Mouse (Mus musculus) kidney, embryonic 16.5 days (tissue): Measurements from ENCODE around the gene Fam221a. TPM values are rescaled to one million over a fixed set of nuclear protein-coding genes. Genes with fewer than 3 reads are reported as not detected.
"Not testable (repeated sequence)": the region's sequence is repeated elsewhere in the genome, so short reads cannot be mapped to it uniquely, and the experiment has no call there.

ENCODE experiments used
- ATAC-seq: fragments of 200-750 bp; cut with Nextera tagmentation; 2 replicates; pipeline ENCODE4 v1.8.0; 2017; ENCODE audit warnings: moderate TSS enrichment; ENCODE audit not compliant: low FRiP score, low TSS enrichment
- H3K27ac ChIP-seq: fragments of 300-500 bp; sonication (generic); 2 replicates; pipeline ENCODE4 v1.5.1; 2014; ENCODE audit warnings: low read length
- H3K27me3 ChIP-seq: fragments of 300-500 bp; sonication (generic); 2 replicates; pipeline ENCODE4 v1.6.1; 2014; ENCODE audit warnings: low read length, control low read depth, mixed read lengths; ENCODE audit not compliant: insufficient read depth
- H3K36me3 ChIP-seq: fragments of 300-500 bp; sonication (generic); 2 replicates; pipeline ENCODE4 v1.6.1; 2014; ENCODE audit warnings: low read length, control low read depth, mixed read lengths; ENCODE audit not compliant: insufficient read depth
- H3K4me1 ChIP-seq: fragments of 300-500 bp; sonication (generic); 2 replicates; pipeline ENCODE4 v1.6.1; 2014; ENCODE audit warnings: low read length, control low read depth, mixed read lengths; ENCODE audit not compliant: insufficient read depth
- H3K4me2 ChIP-seq: fragments of 300-500 bp; sonication (generic); replicated peaks from 2 replicates; pipeline ENCODE4 v1.6.1; 2014; ENCODE audit warnings: low read depth, low read length
- H3K4me3 ChIP-seq: fragments of 300-500 bp; sonication (generic); 2 replicates; pipeline ENCODE4 v1.5.1; 2014; ENCODE audit warnings: mild to moderate bottlenecking, low read length
- H3K9ac ChIP-seq: fragments of 300-500 bp; sonication (generic); replicated peaks from 2 replicates; pipeline ENCODE4 v1.6.1; 2014; ENCODE audit warnings: low read length
- H3K9me3 ChIP-seq: fragments of 300-500 bp; sonication (generic); 2 replicates; pipeline ENCODE4 v1.6.1; 2016; ENCODE audit warnings: low read length, control low read depth
- WGBS: fragments of 180-500 bp; shearing (Covaris S2); extraction: QIAGEN DNeasy Blood & Tissue Kit; methylation state at CpG from one replicate; pipeline ENCODE4 v1.1.7; 2014; 5-methylcytosine and 5-hydroxymethylcytosine counted together
- polyA plus RNA-seq: library from polyadenylated mRNA; unstranded; fragments of >200 nt; fragmentation: Nextera tagmentation; extraction: Ambion mirVana; gene quantifications from 2 replicates; pipeline ENCODE4 v1.2.1, GENCODE M21; 2015

Fam221a gene
- polyA plus RNA-seq, 1 experiment from 2014 or later = 6.2 TPM

DNA sequence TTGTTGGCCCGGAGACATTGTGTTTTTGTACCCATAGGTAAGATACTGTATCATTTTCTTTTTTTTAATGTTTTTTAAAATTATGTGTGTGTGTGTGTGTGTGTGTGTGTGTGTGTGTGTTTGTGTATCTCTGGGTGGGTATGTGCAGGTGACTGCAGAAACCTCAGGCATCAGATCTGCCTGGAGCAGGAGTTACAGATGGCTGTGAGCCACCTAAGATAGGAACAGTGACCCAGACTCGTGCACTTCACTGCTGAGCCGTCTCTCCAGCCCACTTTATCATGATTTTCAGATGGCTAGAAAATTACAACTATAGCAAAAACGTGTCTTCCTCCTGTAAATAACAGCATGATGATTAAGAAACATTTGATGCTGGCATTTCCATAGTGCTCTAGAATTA lies 5.2 kb downstream of the Fam221a start:
- Histone ChIP-seq H3K4me3 (no peak overlapping the region), H3K9ac (no peak overlapping the region), H3K27ac (no peak overlapping the region), H3K4me2 (no peak overlapping the region), H3K36me3 (no peaks in the 10 kb centered on the region), H3K27me3 (no peaks in the 10 kb centered on the region), H3K9me3 (no peaks in the 10 kb centered on the region), H3K4me1 (peaks cover 7% of the 10 kb centered on the region)
- 80% methylated on average over 4 of the region's 4 CpGs for WGBS
- no peak for ATAC-seq

DNA sequence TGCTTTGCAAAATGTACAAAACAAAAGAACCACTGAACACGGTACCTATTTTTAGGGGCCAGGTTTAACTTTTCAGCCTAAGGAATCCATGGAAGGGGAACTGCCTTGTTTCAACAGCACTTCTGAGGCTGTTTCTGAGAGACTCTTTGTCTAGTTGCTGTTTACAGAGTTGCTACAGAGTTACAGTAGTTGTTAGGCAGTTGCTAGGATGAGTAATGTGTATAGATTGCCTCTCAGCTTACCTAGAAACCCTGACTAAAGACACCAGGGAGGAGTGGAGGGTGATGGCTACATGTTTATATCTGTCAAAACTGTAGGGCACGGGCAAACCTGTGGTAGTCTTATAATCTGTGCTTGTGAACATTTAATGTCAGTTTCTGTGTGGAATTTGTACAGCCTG lies 6.4 kb downstream of the Fam221a start:
- no peak for ATAC-seq
- no peaks in the 10 kb centered on the region for H3K9me3 ChIP-seq
- H3K27me3 ChIP-seq = no peaks in the 10 kb centered on the region
- H3K4me2 ChIP-seq = no peak overlapping the region
- WGBS = 85% methylated on average over 2 of the region's 2 CpGs
- no peaks in the 10 kb centered on the region for H3K36me3 ChIP-seq
- no peak overlapping the region for H3K9ac ChIP-seq
- H3K27ac ChIP-seq = no peak overlapping the region
- no peak overlapping the region for H3K4me3 ChIP-seq
- H3K4me1 ChIP-seq = no peaks in the 10 kb centered on the region

DNA sequence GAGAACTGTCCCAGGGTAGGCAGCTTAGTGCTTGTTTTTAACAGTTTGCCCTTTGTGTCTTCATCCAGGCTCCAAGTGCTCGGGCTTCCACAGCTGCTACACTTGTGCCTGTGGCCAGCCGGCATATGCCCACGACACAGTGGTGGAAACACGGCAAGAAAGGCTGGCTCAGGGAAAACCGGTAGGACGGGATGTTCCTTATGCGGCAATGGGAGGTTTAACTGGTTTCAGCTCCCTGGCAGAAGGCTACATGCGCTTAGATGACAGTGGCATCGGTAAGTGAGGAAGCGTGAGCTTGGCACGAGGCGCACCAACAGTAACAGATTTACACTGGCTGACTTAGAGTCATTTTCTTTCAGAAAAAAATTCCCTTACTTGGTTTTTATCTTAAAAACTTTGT lies 10.8 kb downstream of the Fam221a start:
- no peaks in the 10 kb centered on the region for H3K4me1 ChIP-seq
- no peak overlapping the region for H3K9ac ChIP-seq
- 66% methylated on average over 12 of the region's 12 CpGs for WGBS
- no peak overlapping the region for H3K4me3 ChIP-seq
- no peaks in the 10 kb centered on the region for H3K27me3 ChIP-seq
- no peak overlapping the region for H3K27ac ChIP-seq
- no peaks in the 10 kb centered on the region for H3K36me3 ChIP-seq
- H3K4me2 ChIP-seq = no peak overlapping the region
- no peaks in the 10 kb centered on the region for H3K9me3 ChIP-seq
- ATAC-seq = no peak

DNA sequence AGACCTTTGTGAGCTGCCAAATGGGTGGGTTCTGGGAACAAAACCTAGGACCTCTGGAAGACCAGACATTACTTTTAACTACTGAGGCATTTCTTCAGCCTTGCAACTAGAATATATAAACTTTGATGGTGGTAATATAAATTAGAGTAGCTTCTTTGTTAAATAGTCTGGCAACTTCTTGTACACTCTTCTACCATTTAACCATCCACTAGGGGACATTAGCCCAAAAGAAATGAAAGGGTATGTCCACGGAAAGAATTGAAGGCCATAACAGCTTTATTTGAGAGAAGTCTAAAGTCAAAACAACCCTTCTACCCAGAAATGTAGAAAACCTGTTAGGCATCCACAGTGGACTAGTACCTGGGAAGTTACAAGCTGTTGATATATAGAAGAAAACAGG lies 26.7 kb downstream of the Fam221a start:
- Histone ChIP-seq H3K9me3 (no peaks in the 10 kb centered on the region), H3K4me3 (no peak overlapping the region), H3K27me3 (no peaks in the 10 kb centered on the region), H3K4me1 (no peaks in the 10 kb centered on the region), H3K9ac (no peak overlapping the region), H3K27ac (no peak overlapping the region), H3K36me3 (no peaks in the 10 kb centered on the region), H3K4me2 (no peak overlapping the region)
- whole genome bisulfite sequencing = 73% methylated on average over 1 of the region's 1 CpGs
- ATAC-seq = no peak

DNA sequence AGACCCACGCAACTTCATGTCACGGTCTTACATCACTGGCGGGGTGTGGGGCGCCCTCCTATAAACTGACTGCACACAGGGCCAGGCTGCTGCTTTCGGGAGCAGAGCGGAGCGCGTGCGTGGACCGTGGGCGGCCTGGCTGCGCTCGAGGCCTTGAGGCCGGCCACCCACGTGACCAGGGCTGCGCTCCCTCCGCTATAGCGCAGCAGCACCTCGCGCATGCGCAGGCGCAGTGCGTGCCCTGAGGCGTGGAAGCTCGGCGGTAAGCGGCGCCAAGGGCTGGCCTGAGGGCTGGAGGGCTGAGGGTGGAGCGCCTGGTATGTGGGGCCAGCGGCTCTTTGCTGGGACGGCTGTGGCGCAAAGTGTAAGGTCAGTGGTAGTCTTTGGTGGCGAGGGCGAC lies 27.8 kb downstream of the Fam221a start, which contains the start of gene Stk31:
Gene Stk31 (plus strand): TSS at position 289 of the 400 bp plus-strand sequence.
- ATAC-seq = no peak
- Histone ChIP-seq H3K9me3 (no peaks in the 10 kb centered on the region), H3K36me3 (no peaks in the 10 kb centered on the region), H3K27ac (no peak within 1 kb of the TSS), H3K4me1 (no peaks in the 10 kb centered on the region), H3K9ac (no peak within 1 kb of the TSS), H3K4me2 (no peak within 1 kb of the TSS), H3K4me3 (no peak within 1 kb of the TSS), H3K27me3 (no peaks in the 10 kb centered on the region)
- WGBS = 84% methylated on average over 33 of the region's 34 CpGs

DNA sequence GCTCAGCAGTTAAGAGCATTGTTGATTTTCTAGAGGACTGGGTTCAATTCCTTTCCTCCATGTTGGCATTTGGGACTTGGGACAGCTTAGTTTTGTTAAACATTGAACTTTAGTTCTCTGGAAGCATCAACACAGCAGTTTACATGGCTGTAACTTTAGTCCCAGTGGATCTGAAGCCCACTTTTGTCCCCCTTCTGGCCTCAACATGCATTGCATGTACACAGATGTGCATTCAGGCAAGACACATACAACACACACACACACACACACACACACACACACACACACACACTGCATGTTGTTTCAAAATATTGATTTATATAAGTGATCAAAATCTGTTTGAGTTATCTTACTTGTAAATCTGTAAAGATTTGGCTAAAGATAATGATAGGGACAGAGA lies 29.9 kb downstream of the Fam221a start:
- Histone ChIP-seq H3K27me3 (no peaks in the 10 kb centered on the region), H3K27ac (no peak overlapping the region), H3K9me3 (no peaks in the 10 kb centered on the region), H3K4me3 (no peak overlapping the region), H3K4me1 (no peaks in the 10 kb centered on the region), H3K4me2 (no peak overlapping the region), H3K36me3 (no peaks in the 10 kb centered on the region), H3K9ac (no peak overlapping the region)
- ATAC-seq = no peak

DNA sequence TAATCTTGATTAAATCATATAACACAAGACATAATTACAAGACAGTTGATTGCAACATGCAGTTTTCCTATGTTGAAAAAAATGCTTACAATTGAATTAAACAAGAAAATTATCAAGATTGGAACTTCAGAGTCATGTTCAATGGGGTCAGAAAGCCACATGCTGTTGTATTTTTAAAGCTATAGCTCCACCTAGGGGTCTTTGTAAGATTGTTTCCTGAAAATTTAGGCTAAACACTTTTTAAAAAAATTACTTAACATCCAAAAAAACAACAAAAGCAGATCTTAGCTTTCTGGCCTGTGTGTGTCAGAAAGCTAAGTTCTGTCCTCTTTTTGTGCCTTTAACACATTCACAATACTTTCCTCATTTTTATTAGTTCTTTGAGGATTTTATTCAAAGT lies 30.8 kb downstream of the Fam221a start:
- H3K9me3 ChIP-seq = no peaks in the 10 kb centered on the region

DNA sequence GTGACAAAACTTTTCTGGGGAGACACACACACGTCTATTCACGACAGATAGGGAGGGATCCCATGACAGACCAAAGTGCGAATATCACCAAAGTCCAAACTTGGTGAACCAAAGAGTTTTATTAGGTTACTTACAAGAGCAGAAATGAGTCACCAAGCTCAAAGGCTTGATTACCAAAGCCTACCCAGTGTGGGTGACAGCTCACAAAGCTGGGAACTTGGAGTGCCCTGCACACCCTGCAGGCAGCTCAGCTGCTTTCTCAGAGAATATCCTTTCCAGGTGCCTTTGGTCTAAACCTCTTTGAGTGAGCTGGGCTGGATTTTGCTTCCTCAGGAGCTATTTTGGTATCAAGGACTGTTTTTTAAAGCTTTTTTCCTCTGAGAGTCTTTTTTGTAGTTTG lies 43.3 kb downstream of the Fam221a start:
- Histone ChIP-seq H3K4me3 (no peak overlapping the region), H3K36me3 (no peaks in the 10 kb centered on the region), H3K9ac (no peak overlapping the region), H3K9me3 (no peaks in the 10 kb centered on the region), H3K4me1 (no peaks in the 10 kb centered on the region), H3K4me2 (no peak overlapping the region), H3K27me3 (no peaks in the 10 kb centered on the region), H3K27ac (no peak overlapping the region)
- ATAC-seq = no peak
- 79% methylated on average over 3 of the region's 3 CpGs for WGBS

More for the DNA sequence above, 30.8 kb downstream of the Fam221a start:
- H3K9ac ChIP-seq = no peak overlapping the region
- no peak overlapping the region for H3K27ac ChIP-seq
- no peaks in the 10 kb centered on the region for H3K27me3 ChIP-seq
- ATAC-seq = no peak
- H3K4me2 ChIP-seq = no peak overlapping the region
- H3K4me1 ChIP-seq = no peaks in the 10 kb centered on the region
- H3K36me3 ChIP-seq = no peaks in the 10 kb centered on the region
- H3K4me3 ChIP-seq = no peak overlapping the region

DNA sequence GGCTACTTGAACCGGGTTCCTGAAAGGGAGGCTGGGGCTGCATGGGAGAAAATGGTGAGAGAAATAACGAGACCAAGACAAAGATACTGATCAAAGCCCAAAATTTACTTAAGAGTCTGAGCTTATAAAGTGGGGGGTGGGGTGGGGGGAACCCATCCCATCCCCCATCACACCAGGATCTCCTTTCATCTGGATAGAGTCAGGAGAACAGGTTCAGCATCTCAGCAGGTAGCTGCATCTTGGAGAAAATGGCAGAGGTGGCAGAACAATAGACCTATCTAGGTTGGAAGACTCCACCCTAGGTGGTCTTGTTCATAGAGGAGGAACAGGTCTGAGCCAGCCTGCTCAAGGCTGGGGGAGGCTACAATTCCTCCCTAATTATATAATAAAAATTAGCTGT lies 45.4 kb downstream of the Fam221a start:
- H3K9ac ChIP-seq, H3K27ac ChIP-seq, H3K4me1 ChIP-seq, H3K36me3 ChIP-seq, H3K4me3 ChIP-seq, H3K27me3 ChIP-seq, H3K4me2 ChIP-seq, H3K9me3 ChIP-seq, ATAC-seq: not testable (repeated sequence)
- 76% methylated on average over 2 of the region's 2 CpGs for WGBS

DNA sequence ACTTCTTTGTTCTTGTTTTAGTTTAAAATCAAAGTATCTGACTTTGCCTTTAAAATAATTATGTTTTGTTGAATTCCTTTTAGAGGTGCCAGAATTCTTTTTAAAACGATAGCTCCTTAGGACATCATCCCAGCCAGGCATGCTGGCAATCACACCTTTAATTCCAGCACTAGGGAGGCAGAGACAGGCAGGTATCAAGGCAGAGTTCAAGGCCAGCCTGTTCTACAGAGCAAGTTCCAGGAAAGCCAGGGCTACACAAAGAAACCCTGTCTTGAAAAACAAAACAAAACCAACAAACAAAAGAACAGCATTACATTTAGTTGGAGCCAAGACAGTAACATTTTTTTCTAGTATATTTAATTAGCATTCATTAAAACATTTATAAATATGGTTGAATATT lies 48.4 kb downstream of the Fam221a start:
- ATAC-seq = no peak
- H3K4me3 ChIP-seq = no peak overlapping the region
- 82% methylated on average over 1 of the region's 1 CpGs for WGBS
- no peaks in the 10 kb centered on the region for H3K4me1 ChIP-seq
- no peaks in the 10 kb centered on the region for H3K9me3 ChIP-seq
- no peak overlapping the region for H3K27ac ChIP-seq
- H3K9ac ChIP-seq = no peak overlapping the region
- H3K36me3 ChIP-seq = no peaks in the 10 kb centered on the region
- no peaks in the 10 kb centered on the region for H3K27me3 ChIP-seq
- no peak overlapping the region for H3K4me2 ChIP-seq

DNA sequence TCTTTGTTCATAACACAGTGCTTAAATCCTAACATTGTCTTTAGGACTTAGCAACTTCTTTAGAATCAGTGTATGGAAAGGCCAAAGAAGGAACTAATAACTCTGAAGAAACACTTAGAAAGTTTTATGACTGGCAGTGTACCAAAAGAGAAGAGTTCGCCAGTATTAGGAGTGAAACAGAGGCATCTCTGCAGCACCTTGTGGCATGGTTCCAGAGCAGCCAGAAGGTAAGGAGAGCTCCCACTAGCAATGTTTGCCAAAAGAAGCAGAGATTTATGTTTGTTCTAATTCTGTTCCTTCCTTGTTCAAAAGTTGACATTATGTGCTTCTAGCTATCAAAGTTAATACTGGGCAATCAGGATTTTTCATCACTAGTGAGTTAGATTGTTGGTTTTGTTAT lies 69.8 kb downstream of the Fam221a start:
- no peak for ATAC-seq
- Histone ChIP-seq H3K9me3 (no peaks in the 10 kb centered on the region), H3K4me2 (no peak overlapping the region), H3K27me3 (no peaks in the 10 kb centered on the region), H3K36me3 (no peaks in the 10 kb centered on the region), H3K9ac (no peak overlapping the region), H3K4me3 (no peak overlapping the region), H3K4me1 (no peaks in the 10 kb centered on the region), H3K27ac (no peak overlapping the region)
- WGBS = 61% methylated on average over 1 of the region's 1 CpGs
